Mouse (Mus musculus) thymus, postnatal 10 days (tissue): ENCODE results near the gene Fam166a.

Experiments
- DNase-seq, 2 experiments: peaks; one replicate each; pipeline ENCODE4 v3.0.0; 2021; ENCODE audit warnings: low spot score in 2 of 2

Fam166a gene

GRCm38 (mm10) chr2:25185625-25186574 lies 32.6 kb upstream of the Fam166a start:
- peak in 1 of 2 experiments; percentile 55 for DNase-seq

GRCm38 (mm10) chr2:25186575-25186930 lies 32.0 kb upstream of the Fam166a start:
- no peak for DNase-seq

DNA sequence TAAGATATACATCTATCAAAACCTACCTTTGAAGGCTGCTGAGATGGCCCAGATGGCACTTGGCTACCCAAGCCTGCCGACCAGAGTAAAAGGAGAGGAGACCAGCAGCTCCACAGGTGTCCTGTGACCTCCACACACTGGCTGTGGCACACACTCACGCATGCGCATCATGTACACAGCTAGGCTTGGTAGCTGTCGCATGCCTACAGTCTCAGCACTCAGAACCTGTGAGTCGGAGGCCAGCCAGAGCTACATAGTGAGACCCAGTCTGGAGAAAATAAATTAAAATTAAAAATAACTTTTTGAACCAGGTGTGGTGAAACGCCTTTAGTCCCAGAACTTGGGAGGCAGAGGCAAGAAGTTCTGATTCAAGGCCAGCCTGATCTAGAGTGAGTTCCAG lies 30.7 kb upstream of the Fam166a start:
- DNase-seq, result no peak

DNA sequence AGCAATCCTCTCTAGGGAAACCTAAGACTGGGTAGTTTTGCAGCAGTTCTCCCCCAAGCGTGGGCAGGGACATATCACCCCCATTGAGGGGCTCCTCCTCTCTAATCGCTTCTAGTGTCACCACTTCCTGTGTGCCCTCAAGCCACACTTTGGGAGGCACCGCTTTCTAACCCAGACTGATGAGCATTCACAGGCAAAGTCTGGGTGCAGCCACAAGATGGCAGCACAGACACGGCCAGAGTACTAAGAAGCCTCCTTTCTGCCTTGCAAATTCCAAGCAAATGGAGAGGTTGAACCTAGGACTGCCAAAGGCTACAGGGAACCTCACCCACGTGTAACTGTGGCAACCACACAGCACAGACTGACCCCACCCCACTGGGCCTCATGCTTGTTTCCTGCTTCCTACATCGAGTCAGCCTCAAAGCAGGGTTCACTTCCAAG lies 25.2 kb upstream of the Fam166a start:
- DNase-seq, result peak; percentile 76 to 79

GRCm38 (mm10) chr2:25194006-25194405 lies 24.5 kb upstream of the Fam166a start:
- DNase-seq, result no peak

GRCm38 (mm10) chr2:25194486-25195171 lies 23.9 kb upstream of the Fam166a start:
- DNase-seq, result peak; percentile 32 to 33

DNA sequence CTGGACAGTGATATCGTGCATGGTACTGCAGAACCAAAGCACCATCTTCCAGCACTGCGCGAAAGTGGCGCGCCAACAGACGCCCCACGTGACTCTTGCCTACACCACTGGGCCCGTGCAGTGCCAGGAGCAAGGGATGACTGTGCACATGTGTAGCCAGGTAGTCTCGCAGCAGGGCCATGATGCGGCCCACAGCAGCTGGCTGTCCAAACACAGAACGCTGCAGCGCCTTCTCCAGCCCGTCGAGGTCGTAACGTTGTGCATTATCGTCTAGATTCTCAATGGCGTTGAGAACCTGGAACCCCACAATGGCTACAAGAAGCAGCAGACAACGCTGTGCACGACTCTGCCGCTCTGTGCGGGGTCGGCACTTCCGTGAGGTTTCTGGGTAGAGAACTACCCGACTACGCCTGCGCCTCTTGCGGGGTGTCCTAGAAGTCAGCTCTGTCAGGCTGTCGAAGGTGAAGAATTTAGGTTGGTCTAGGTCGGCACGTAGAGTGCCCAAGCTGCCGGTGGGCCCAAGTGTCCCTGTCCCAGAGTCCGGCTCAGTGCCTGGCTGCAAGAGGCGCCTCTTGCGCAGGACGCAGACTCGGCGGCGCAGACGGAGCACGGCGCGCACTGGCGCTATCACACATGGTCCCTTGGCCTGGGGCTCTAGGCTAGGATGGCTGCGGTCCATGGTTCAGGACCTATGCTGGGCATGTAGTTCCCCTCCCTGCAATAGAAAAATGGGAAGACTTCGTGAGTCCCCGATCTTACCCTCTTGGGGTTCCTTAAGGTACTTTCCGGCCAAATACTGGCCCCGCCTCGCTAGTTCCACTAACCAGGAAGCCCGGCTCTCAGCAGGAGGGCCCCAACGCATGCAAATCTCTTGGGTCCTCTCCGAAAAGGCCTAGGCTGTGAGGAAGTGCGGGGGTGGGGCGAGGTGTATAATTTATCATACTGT lies 23.1 kb upstream of the Fam166a start:
- DNase-seq, result peak; percentile 55 to 62

DNA sequence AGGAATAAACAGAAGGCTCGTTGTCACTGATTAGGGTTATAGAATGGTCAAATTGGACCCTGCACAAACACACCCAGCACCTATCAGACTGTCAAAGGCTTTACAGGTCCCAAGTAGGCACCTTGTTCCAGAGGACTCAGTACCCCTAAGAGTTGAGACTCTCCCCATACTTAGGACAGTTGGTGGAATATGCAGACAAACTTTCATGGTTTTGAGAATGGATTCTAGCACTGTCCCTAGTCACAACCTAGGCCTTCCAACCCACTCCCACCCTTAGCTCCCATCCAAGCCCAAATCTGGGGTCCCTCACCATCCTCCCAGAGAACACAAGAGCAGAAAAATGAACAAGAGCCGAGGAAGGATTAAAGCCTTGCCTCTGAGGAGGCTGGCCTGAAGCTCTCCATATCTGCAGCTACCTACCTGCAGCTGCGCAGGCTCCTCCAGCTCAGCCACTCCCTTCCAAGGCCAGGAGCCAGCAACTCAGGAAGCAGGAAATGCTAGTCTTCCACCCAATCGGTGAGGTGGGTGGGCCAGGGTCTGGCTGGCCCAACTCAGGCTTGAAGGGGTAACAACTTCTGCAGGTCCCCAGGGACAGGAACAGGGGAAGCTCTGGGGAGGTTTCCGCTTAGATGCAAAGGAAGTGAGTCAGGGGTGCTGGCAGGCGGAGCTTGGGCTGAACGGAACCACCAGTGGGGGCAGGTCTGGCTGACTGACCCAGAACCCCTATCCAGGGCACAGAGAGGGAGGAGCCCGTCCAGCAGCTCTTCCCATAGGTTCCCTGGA lies 22.2 kb upstream of the Fam166a start, which contains the start of gene Tor4a:
Gene Tor4a (minus strand): TSS at position 715 of the 783 bp plus-strand sequence.
- peak; percentile 71 to 73 for DNase-seq

DNA sequence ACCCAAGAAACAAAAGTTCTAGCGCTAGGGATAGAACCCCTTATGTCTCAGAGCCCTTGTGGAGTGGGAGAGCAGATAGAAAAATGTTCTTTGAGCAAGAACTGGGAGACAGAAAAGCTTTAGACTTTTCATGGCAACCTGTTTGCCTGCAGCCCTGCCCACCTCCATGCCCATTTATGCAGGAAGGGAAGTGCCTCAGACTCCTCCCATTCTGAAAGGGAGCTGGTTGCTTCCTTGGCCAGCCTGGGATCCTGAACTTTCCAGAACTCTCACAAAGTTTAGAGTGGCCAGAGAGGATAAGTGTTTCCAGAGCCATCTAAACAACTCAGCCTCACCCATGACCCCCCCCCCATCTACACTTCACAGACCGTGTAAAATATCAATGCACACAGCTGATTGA lies 21.4 kb upstream of the Fam166a start:
- no peak for DNase-seq

GRCm38 (mm10) chr2:25197946-25198345 lies 20.6 kb upstream of the Fam166a start:
- no peak for DNase-seq

DNA sequence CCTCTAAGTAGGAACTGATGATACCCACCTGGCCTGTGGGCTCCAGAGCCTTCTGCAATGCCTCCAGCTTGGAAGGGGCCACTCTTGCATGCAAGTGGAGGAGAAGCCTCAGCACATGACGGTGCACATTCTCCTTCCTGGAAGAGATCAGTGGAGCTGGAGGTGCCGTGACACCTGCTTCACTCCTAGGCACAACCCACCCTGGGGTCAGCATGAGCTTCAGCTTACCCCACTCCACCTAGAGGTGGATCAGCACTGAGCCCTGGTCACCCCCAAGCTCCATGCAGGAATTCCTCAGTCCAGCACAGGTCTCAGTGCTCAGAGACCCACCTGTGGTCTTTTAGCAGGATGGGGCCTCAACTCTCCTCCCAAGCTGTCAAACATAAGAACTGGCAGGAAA lies 17.9 kb upstream of the Fam166a start:
- no peak for DNase-seq

- no peak for DNase-seq
Observed at GRCm38 (mm10) chr2:25203631-25204214, 14.8 kb upstream of the Fam166a start.

- no peak for DNase-seq
Observed at GRCm38 (mm10) chr2:25207593-25207992, 11.0 kb upstream of the Fam166a start.

GRCm38 (mm10) chr2:25210686-25211085 lies 7.9 kb upstream of the Fam166a start:
- no peak for DNase-seq

DNA sequence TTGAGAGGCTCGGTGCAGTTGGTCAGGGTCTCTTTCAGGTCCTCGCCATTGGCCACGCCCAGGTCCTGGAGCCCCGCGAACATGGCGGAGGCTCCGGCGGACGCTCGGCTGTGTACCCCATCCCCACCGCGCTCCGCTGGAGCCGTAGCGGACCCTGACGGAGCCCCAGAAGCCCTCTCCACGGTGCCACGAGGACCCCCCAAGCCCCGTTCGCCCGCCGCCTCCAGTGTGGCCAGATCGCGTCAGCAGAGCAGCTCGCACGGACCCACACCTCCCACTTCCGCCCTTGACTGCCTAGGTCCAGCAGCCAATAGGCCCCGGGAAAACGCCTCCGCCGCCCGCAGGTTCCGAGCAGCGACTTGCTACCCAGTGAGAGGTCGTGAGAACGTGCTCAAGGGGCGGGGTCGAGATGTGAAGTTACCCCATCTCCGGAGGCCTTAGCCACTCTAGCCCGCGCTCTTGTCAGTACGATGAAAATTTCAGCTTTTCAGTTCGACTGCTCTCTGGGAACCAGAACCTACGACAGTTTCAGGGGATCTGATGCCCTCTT lies 7.3 kb upstream of the Fam166a start, which contains the start of gene Nelfb:
Gene Nelfb (minus strand): TSS at position 369 of the 550 bp plus-strand sequence.
- peak; percentile 82 to 85 for DNase-seq

GRCm38 (mm10) chr2:25213266-25213865 lies 5.2 kb upstream of the Fam166a start:
- no peak for DNase-seq

DNA sequence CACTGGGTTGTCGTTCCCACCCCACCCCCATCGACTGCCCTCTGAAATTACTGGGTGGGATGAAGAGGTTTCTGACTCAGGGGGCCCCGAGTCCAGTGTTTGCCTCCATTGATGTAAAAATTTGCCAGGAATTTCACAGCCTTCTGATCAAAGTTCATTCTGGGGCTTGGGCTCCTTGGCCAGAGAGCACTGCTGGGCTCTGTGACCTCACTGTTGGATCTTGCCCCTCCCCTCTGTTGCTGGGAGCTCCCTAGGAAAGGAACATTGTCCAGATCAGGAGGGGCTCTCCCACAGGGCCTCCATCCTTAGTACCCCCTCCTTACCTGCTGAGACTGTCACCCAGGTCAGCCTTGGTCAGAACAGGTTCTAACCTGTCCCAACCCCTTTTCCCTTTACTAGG lies 4.1 kb upstream of the Fam166a start, which contains the start of gene Stpg3:
Gene Stpg3 (minus strand): TSS at position 194 of the 400 bp plus-strand sequence.
- no peak for DNase-seq

- no peak for DNase-seq
Observed at GRCm38 (mm10) chr2:25217666-25218065, 879 bp upstream of the Fam166a start.

DNA sequence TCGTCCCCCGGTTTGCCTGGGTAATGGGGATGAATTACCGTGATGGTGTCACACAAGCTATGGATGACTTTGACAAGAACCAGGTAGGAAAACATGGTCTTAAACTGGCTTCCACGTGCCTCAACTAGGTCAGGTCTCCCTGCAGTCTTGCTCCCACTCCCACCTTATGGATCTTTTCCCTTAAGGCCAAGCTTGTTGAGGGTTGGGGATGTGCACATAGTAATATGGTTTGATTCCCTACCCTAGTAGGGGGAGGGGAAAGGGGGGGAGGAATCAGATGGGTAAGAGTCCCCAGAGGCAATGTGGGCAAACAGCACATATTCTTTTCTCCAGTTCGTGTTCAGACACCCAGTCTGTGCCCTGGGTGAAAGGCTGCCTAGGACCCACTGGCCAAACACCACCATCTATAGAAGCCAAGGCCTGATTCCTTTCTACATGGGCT lies 2.8 kb downstream of the Fam166a start:
- no peak for DNase-seq
